Mouse (Mus musculus): ENCODE results near the gene Tma7.

- TF ChIP-seq CTCF (IDR thresholded peaks at IDR 0.05; ENCODE audit: low read depth, low read length) = no peak
- TF ChIP-seq EP300 (IDR thresholded peaks at IDR 0.05; ENCODE audit: insufficient read depth, low read depth, low read length) = no peak
- no peak for TF ChIP-seq POLR2A (IDR thresholded peaks at IDR 0.05; ENCODE audit: insufficient read depth, low read length)
Measured at GRCm38 (mm10) chr9:109114276-109114675, 31.9 kb upstream of the Tma7 start.

Measured in ES-Bruce4 (cell line).